Mouse (Mus musculus) C2C12 (cell line): ENCODE measurements at regions not wholly inside any gene's neighbourhood (a gene's known extent, or its start where the extent isn't known, plus 50 kb on each side); places are given as distances from the start of the nearest gene placed in this dataset.

Experiments
- CTCF ChIP-seq: IDR thresholded peaks from one replicate; pipeline ENCODE4 v1.5.1; 2011; ENCODE audit not compliant: control insufficient read depth, insufficient read depth, insufficient read length
- FOSL1 ChIP-seq: IDR thresholded peaks from one replicate; pipeline ENCODE4 v1.8.0; 2011; ENCODE audit warnings: mild to moderate bottlenecking, low read length; ENCODE audit not compliant: poor library complexity, insufficient read depth, severe bottlenecking
- MAX ChIP-seq: IDR thresholded peaks from one replicate; pipeline ENCODE4 v1.6.1; 2011; ENCODE audit warnings: mild to moderate bottlenecking, control low read depth
- MYOG ChIP-seq: IDR thresholded peaks from one replicate; pipeline ENCODE4 v1.6.1; 2011; ENCODE audit not compliant: control insufficient read depth, insufficient read length; ENCODE audit errors: extremely low read depth
- USF1 ChIP-seq: IDR thresholded peaks from one replicate; pipeline ENCODE4 v1.6.1; 2011; ENCODE audit warnings: low read depth, mild to moderate bottlenecking, control low read depth, moderate library complexity

- no peak for TF ChIP-seq CTCF
- TF ChIP-seq FOSL1 = no peak
- TF ChIP-seq USF1 = no peak
- no peak for TF ChIP-seq MYOG
- no peak for TF ChIP-seq MAX
Measured at GRCm38 (mm10) chr4:26767896-26768295, 421.2 kb upstream of the Manea start.
